ENCODE assay signal across 24 mouse cellular contexts in the genomic region with DNA sequence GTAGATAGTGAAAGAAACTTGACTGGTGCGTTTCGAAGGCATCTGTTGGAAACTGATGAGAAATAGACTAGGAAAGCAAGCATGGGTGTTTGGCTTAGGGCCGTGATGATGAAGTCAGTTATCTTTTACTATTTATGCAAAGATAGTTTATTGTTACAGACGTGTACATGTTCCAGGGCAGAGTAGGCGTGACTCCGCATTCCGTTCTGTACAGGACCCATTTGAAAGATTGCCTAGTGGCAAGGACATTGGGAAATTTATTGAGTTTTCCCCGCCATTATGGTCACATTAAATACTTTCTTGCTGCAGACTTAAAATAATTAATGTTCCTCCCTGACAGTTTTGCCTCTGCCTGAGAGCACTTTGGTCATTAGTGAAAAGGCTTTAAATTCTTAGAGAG. TPM values are rescaled to one million over a fixed set of nuclear protein-coding genes. Genes with fewer than 3 reads are reported as not detected.
DNase-seq lines count a peak whose midpoint lies in the region; ATAC-seq and TF ChIP-seq lines count a peak whose summit lies in the region.
"Had no signal": no experiment of that assay in that cellular context is flagged by ENCODE, and none has a peak within 500 bp of the region (broad histone marks: within the 10 kb centered on the region; RNA-seq: fewer than 3 reads in every experiment).

No protein-coding gene starts in this region.

- H3K4me2 ChIP-seq in kidney, embryonic 15.5 days, result no peak overlapping the region
- H3K4me2 ChIP-seq in kidney, postnatal 0 days (ENCODE audit: low read length), result no peak overlapping the region
- H3K4me2 ChIP-seq: embryonic facial prominence, embryonic 12.5 days; forebrain, embryonic 13.5 days had no signal

- H3K9ac ChIP-seq in kidney, embryonic 15.5 days, result no peak overlapping the region
- H3K9ac ChIP-seq in kidney, postnatal 0 days (ENCODE audit: low read depth, low read length), result no peak overlapping the region
- H3K9ac ChIP-seq: embryonic facial prominence, embryonic 12.5 days; forebrain, embryonic 13.5 days had no signal

- 95% methylated on average over 8 of the region's 8 CpGs for WGBS in heart, embryonic 10.5 days
- WGBS in kidney, embryonic 15.5 days, result 59% methylated on average over 8 of the region's 8 CpGs
- WGBS in kidney, postnatal 0 days, result 67% methylated on average over 8 of the region's 8 CpGs

- H3K9me3 ChIP-seq in heart, embryonic 10.5 days, result no peaks in the 10 kb centered on the region
- no peaks in the 10 kb centered on the region for H3K9me3 ChIP-seq in kidney, embryonic 15.5 days (replicated peaks)
- no peaks in the 10 kb centered on the region for H3K9me3 ChIP-seq in kidney, postnatal 0 days (replicated peaks; ENCODE audit: low read length)
- H3K9me3 ChIP-seq: embryonic facial prominence, embryonic 10.5 days; embryonic facial prominence, embryonic 12.5 days; forebrain, embryonic 13.5 days; G1E had no signal

- peak; percentile 54; the same call in 1 of the 2 replicates for ATAC-seq in kidney, embryonic 15.5 days (replicated peaks; ENCODE audit: low FRiP score)
- ATAC-seq in kidney, postnatal 0 days (replicated peaks; ENCODE audit: low FRiP score, low read depth), result no peak
- ATAC-seq: activated CD4-positive, CD25-positive, alpha-beta regulatory T cell, adult 4 months; CD4-positive, CD25-positive, alpha-beta regulatory T cell, adult 4 months; forebrain, embryonic 13.5 days; Patski had no signal

- no peaks in the 10 kb centered on the region for H3K27me3 ChIP-seq in heart, embryonic 10.5 days (ENCODE audit: insufficient read depth, poor library complexity, severe bottlenecking)
- H3K27me3 ChIP-seq in kidney, embryonic 15.5 days, result no peaks in the 10 kb centered on the region
- H3K27me3 ChIP-seq in kidney, postnatal 0 days (ENCODE audit: insufficient read depth, low read length), result no peaks in the 10 kb centered on the region
- H3K27me3 ChIP-seq: CH12.LX; embryonic facial prominence, embryonic 12.5 days; forebrain, embryonic 13.5 days; Patski had no signal

- no peak overlapping the region for H3K27ac ChIP-seq in heart, embryonic 10.5 days
- peak overlapping the region; percentile 14; the same call in 1 of the 2 replicates for H3K27ac ChIP-seq in kidney, embryonic 15.5 days
- no peak overlapping the region for H3K27ac ChIP-seq in kidney, postnatal 0 days
- H3K27ac ChIP-seq: embryonic facial prominence, embryonic 10.5 days; embryonic facial prominence, embryonic 12.5 days; forebrain, embryonic 13.5 days had no signal

- no peaks in the 10 kb centered on the region for H3K4me1 ChIP-seq in heart, embryonic 10.5 days
- no peaks in the 10 kb centered on the region for H3K4me1 ChIP-seq in kidney, embryonic 15.5 days
- no peaks in the 10 kb centered on the region for H3K4me1 ChIP-seq in kidney, postnatal 0 days (replicated peaks; ENCODE audit: insufficient read depth, low read length)
- H3K4me1 ChIP-seq: embryonic facial prominence, embryonic 10.5 days; embryonic facial prominence, embryonic 12.5 days had no signal

- peak; percentile 11 for DNase-seq in heart, embryonic 10.5 days (ENCODE audit: low spot score)
- DNase-seq in heart, adult 9 months (ENCODE audit: low spot score in 2 of 2), result no peak
- DNase-seq in kidney, postnatal 10 days, result no peak
- peak; percentile 46 for DNase-seq in kidney, postnatal 0 days (ENCODE audit: low spot score)
- DNase-seq in kidney, postnatal 36 days, result no peak
- peak; percentile 14 for DNase-seq in mesoderm, embryonic 11.5 days (ENCODE audit: low read depth, low spot score)
- DNase-seq: adrenal gland, adult 8-10 months; adrenal gland, postnatal 14 days; adrenal gland, postnatal 36 days; B cell, adult 2 months; cerebellum, adult 11-12 months; cerebellum, adult 2 months; cerebellum, adult 9-10 months; cerebellum, postnatal 10 days; cerebellum, postnatal 25 days had no signal

- TF ChIP-seq CTCF in kidney, postnatal 0 days (IDR thresholded peaks at IDR 0.05; ENCODE audit: low read depth), result no peak

- peaks cover 86% of the 10 kb centered on the region for H3K36me3 ChIP-seq in heart, embryonic 10.5 days
- peaks cover 85% of the 10 kb centered on the region for H3K36me3 ChIP-seq in kidney, embryonic 15.5 days
- H3K36me3 ChIP-seq in kidney, postnatal 0 days (ENCODE audit: insufficient read depth, low read length), result peaks cover 52% of the 10 kb centered on the region

- H3K4me3 ChIP-seq in heart, embryonic 10.5 days, result no peak overlapping the region
- no peak overlapping the region for H3K4me3 ChIP-seq in kidney, embryonic 15.5 days (replicated peaks)
- no peak overlapping the region for H3K4me3 ChIP-seq in kidney, postnatal 0 days (replicated peaks; ENCODE audit: low read depth, low read length)
- H3K4me3 ChIP-seq: embryonic facial prominence, embryonic 10.5 days; embryonic facial prominence, embryonic 12.5 days; forebrain, embryonic 13.5 days had no signal

RNA-seq across cellular contexts. Expression of a gene that starts 55.3 kb away (rescaled TPM):
- polyA plus RNA-seq in heart, embryonic 10.5 days (2016; fragmentation: Nextera tagmentation; extraction: Ambion mirVana), result 47.3 and 52.6 TPM in 2 replicates
- polyA plus RNA-seq in kidney, embryonic 15.5 days (2015; fragmentation: Nextera tagmentation; extraction: Ambion mirVana), result 41.4 and 44.7 TPM in 2 replicates
- polyA plus RNA-seq in kidney, postnatal 0 days (2015; fragmentation: Nextera tagmentation; extraction: Ambion mirVana), result 22.3 and 25.9 TPM in 2 replicates

RNA-seq across cellular contexts. Expression of a gene that starts 55.5 kb away (rescaled TPM):
- polyA plus RNA-seq in heart, embryonic 10.5 days (2016; fragmentation: Nextera tagmentation; extraction: Ambion mirVana), result 39.8 and 42.3 TPM in 2 replicates
- 41.1 and 43.1 TPM in 2 replicates for polyA plus RNA-seq in kidney, embryonic 15.5 days (2015; fragmentation: Nextera tagmentation; extraction: Ambion mirVana)
- polyA plus RNA-seq in kidney, postnatal 0 days (2015; fragmentation: Nextera tagmentation; extraction: Ambion mirVana), result 20.8 and 22.8 TPM in 2 replicates

Comparison
In these comparisons a context has a peak if more than half of its experiments do, and no peak if none do; other contexts are left out.
1. DNase-seq: peak in heart, embryonic 10.5 days (single experiment), kidney, postnatal 0 days (single experiment) and mesoderm, embryonic 11.5 days (single experiment); none in heart, adult 9 months (0 of 2), kidney, postnatal 10 days (single experiment) and kidney, postnatal 36 days (0 of 2).